Mouse (Mus musculus): ENCODE results near the gene Rab11fip3.
"Not testable (repeated sequence)": the region's sequence is repeated elsewhere in the genome, so short reads cannot be mapped to it uniquely, and the experiment has no call there.

The Rab11fip3 gene

GRCm38 (mm10) chr17:26068831-26069739 lies at the start of gene Rab11fip3:
Rab11fip3 (minus strand) TSS chr17:26069555.
- DNase-seq, result peak; percentile 57 to 64

- DNase-seq, result no peak
Measured at GRCm38 (mm10) chr17:26116503-26117258, 47.3 kb upstream of the Rab11fip3 start.

DNA sequence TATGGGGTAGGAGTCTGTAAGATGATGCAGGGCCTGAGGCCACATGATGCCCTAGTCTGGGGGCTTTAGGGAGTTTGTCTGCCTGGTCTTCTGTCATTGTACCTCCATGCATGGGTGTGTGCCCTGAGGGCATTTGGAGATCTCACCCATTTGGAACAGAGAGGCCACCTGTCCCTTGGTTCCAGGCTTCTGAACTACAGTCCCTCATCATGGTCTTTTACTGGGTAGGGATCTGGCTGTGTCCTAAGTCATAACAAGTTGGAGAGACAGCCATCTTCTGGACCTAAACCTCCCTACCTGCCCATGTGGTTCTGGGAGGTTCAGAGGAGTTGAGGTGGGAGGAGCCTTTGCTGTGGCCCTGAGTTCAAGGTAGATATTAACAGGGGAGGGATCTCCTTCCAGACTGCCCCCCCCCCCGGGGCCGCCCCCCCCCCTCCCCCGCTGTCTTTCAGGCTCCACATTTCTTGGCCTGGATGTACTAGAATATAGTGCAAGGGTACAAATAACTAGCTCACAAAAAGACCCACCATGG lies 46.7 kb upstream of the Rab11fip3 start:
- no peak for DNase-seq

- DNase-seq, result no peak
Measured at GRCm38 (mm10) chr17:26115205-26115898, 46.0 kb upstream of the Rab11fip3 start.

GRCm38 (mm10) chr17:26114461-26114860 lies 45.1 kb upstream of the Rab11fip3 start:
- not testable (repeated sequence) for DNase-seq

- DNase-seq, result no peak
Measured at GRCm38 (mm10) chr17:26114061-26114460, 44.7 kb upstream of the Rab11fip3 start.

DNA sequence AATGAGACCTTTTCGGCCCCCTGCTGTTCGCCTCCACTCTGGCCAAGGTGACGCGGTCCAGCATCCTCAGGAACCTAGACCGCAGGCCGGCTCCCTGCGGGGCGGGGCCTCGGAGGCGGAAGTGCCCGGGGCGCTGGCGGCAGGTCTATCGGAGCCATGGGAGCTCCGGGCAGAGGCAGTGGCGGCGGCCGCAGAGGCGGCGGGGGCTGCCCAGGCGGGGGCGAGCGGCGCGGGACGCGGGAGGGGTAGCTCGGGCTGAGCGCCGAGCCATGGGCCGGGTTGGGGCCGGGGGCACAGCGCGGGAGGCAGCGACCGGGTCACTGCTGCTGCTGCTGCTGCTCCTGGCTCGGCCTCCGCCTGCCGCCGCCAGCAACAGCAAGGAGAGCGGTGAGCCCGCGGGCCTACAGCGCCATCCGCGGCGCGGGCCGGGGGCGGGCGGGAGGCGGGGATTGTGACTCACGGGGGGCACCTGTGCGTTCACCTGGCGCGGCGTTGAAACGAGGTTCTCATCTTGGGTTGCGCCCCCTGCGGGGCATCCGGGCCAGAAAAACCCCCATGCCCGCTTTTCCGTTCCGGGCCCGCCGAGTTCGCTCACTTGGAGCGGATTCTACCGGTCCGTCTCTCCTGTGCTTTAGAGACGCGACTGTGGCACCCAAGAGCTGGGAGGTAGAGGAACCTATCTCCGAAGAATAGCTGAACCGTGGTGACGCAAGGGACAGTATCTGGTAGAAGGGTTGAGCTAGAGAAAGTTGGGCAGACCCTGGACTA lies 44.0 kb upstream of the Rab11fip3 start, which contains the start of gene Tmem8:
Gene Tmem8 (plus strand): TSS at position 119 of the 768 bp plus-strand sequence.
- peak; percentile 53 to 68 for DNase-seq

- no peak for DNase-seq
Measured at GRCm38 (mm10) chr17:26112751-26113150, 43.4 kb upstream of the Rab11fip3 start.

- no peak for DNase-seq
Measured at GRCm38 (mm10) chr17:26111722-26112121, 42.4 kb upstream of the Rab11fip3 start.

DNA sequence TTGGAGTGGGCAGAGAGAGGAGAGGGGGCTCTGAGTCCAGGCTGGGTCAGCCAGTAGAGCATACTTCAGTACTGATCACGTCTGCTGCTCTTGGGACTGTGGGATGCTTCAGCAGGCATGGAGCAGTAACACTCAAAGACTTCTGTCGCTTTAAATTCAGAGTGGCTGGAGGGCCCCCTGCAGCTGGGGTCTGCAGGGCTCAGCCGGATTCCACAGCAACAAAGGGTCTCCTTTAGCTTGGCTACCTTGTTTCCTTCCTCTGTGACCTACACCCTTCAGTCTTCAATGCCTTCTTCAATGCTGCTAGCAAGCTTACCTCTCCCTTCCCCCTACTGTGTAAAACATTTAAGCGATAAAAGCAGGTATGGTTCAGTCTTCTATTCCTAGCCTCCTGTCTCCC lies 41.7 kb upstream of the Rab11fip3 start:
- DNase-seq, result no peak

GRCm38 (mm10) chr17:26110156-26110555 lies 40.8 kb upstream of the Rab11fip3 start:
- DNase-seq, result no peak

GRCm38 (mm10) chr17:26105619-26106018 lies 36.3 kb upstream of the Rab11fip3 start:
- DNase-seq, result no peak

DNA sequence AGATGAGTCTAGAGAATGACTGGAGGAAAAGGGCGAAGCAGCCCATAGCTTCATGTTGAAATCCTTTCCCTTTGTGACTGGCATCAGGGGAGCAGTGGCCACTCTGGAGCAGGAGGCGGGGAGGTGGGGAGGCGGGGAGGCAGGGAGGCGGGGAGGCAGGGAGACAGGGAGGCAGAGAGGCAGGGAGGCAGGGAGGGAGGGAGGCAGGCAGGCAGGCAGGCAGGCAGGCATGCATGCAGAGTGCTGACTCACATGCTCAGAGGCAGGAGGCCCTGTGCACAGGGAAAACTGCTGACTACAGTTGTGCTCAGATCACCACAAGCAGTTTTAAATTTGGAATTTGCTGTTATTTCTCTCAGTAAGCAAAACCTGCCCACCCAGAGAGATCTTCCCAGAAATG lies 32.1 kb upstream of the Rab11fip3 start:
- DNase-seq, result no peak

DNA sequence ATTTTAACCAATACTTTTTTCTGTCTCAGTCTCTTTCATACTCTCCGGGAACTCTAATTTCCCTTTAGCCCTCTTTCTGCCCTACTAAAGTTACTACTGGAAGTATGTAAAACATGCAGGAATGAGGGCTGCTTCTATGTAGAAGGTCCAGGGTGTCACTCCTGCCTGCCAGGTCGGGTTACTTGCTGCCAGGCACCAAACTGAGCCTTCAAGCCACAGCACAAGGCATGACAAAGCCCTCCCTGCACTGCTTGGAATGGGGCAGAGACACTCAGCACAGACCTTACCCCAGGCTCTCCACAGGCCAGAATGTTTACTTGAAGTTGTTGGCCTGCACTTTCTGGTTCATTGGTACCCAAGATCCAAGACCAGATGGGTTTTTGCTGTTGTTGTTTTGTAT lies 30.8 kb upstream of the Rab11fip3 start:
- DNase-seq, result no peak

- not testable (repeated sequence) for DNase-seq
Measured at GRCm38 (mm10) chr17:26099316-26099715, 30.0 kb upstream of the Rab11fip3 start.

DNA sequence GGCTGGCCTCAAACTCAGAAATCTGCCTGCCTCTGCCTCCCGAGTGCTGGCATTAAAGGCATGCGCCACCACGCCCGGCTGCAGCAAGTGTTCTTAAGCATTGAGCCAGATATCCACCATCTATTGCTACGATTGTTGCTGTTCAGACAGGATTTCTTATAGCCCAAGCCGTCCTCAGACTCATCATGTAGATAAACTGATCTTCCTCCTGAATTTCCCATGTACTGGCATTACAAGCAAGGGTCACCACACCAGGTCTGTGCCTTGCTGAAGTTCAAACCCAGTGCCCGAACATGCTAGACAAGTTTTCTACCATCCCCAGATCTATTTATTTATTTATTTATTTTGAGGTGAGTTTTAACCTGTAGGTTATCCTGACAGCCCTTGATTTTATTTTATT lies 29.1 kb upstream of the Rab11fip3 start:
- DNase-seq, result no peak

- no peak for DNase-seq
Measured at GRCm38 (mm10) chr17:26095121-26095740, 25.9 kb upstream of the Rab11fip3 start, which contains the start of gene Nme4. Nme4 (minus strand) TSS chr17:26095602.

GRCm38 (mm10) chr17:26094531-26095110 lies 25.3 kb upstream of the Rab11fip3 start:
- no peak for DNase-seq

DNA sequence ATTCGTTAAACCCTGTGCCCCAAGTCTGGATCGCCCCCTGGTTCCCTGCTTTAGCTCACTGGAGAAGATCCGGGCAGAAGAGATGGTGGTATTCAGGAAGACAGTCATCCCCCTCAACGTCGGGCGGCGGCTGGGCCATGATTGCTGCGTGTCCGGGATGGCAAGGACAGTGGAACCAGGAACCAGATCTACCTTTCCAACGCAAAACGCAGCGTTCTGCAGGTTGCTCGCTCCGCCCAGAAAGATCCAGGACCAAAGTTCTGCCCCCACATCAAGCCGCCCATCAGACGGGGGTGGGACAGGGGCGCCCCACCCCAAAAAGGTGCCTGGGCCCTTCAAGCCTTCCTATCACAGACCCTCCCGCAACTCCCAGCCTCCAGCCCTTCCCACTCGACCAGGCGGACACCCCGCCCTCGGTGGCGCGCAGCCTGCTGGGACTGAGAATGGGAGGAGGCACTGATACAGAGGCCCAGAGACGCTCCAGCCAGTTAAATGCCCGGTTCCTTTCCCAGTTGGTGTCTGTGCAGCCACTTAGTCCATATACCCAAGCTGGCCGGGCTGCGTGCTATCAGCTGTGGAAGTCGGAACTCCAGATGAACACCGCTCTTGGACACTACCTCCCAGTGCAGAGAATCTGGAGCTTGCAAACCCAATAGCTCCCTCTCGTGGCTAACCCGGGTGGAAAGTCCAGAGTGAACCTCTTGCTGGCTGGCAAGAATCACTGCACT lies 20.7 kb upstream of the Rab11fip3 start, which contains the start of gene Decr2:
Gene Decr2 (minus strand): TSS at position 433 of the 728 bp plus-strand sequence.
- peak; percentile 49 to 65 for DNase-seq

DNA sequence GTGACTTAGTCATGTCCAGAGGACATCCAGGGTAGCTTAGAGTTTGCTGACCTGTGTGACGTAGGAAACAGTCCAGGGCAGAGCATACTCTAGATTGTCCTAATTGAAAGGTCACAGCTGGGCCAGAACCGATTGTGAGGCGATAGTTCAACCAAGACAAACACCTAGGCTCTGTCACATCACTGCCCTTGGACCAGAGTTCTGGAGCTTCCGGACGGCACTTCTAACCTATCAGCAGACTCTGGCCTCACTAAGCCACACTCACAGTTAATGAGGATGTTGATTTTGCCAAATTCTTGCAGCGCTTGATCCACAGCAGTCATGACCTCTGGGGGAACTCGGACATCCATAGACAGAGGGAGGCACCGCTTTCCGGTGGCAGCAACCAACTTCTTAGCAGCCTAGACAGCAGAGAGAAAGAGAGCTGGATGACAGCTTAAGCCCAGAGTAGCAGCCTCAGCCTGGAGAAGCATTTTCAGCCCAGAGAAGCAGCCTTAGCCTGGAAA lies 17.8 kb upstream of the Rab11fip3 start:
- DNase-seq, result no peak
